Mouse (Mus musculus) CD4-positive, CD25-positive, alpha-beta regulatory T cell, adult 9 weeks (primary cell): ENCODE measurements around the gene Vipas39. TPM values are rescaled to one million over a fixed set of nuclear protein-coding genes. Genes with fewer than 3 reads are reported as not detected.

Source experiments
- polyA plus RNA-seq: library from polyadenylated mRNA; unstranded; fragments of 100-300 nt; shearing (Covaris generic); gene quantifications from one replicate; pipeline ENCODE4 v1.2.1, GENCODE M21; 2017

Vipas39 gene
- 43.2 TPM for polyA plus RNA-seq

DNA sequence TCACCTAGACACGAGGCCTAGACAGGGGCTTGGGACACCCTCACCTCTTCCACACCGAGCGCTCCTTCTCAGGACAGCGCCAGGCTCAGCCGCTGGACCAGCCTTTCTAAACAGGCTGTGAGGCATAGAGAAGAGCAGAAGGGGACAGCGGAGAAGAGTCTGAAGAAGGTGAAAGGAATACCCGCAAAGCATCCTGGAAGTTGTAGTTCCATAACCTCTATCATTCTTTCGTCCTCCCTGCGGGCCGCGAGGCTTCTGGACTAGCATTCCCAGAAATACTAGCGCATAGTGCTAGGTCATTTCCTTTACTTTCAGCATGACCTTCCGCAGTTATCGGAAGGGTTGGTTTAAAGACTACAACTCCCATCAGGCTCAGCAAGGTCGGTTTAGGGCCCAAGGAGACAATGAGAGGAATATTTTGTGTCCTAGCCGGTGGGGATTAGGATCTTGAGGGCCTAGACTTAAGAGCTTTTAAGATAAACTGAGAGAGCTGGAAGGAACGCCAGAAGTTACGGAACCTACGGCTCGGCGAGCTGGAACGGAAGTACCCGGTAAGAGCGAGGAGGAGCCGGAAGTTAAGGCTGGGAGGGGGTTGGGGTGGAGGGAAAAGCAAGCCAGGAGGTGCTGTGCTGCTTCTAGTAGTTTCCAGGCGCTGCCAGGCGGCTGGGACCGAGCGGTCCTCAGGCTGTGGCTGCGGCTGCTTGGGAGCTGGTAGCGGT is at the start of gene Vipas39, which contains the start of gene Ahsa1:
Gene Vipas39, minus strand, starts transcription at position 149 of the 719 bp plus-strand sequence.
Gene Ahsa1, plus strand, starts transcription at position 372 of the 719 bp plus-strand sequence.

DNA sequence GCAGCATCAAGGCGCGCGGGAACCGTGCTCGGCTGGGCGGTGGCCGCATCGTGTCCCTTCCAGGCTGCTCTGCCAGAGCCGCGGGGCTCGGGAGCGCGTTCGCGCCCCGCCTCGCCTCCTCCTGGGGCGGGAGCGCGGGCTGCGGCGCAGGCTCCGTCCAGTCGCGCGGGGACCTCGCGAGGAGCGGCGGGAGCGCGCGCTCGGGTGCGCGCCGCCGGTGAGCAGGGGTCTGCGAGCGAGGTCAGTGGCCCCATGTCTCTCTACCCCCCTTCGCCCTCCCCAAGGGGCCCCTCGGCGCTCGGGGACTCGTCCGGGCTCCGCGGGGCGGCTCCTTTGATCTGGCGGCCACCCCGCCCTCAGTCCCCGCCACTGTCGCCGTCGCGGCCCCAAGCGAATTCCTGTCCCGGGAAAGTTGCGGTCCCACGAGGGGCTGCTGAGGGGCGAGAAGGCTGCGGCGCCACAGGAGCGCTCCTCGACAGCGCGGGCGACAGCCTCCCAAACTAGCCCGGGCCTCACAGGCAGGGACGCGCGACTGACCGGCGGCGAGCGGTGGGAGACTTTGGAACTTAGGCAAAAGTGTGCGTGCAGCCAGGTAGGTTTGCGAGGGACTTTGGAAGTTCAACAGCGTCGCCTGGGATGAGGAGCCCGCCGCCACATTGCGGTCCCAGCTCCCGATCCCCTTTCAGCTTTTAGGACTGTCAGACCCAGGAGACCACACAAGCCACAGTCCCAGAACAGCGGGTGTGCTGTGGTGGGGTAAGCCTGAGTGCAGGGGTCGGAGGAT is 33.8 kb upstream of the Vipas39 start, which contains the start of gene Ism2:
Gene Ism2, minus strand, starts transcription at position 49 of the 784 bp plus-strand sequence.

DNA sequence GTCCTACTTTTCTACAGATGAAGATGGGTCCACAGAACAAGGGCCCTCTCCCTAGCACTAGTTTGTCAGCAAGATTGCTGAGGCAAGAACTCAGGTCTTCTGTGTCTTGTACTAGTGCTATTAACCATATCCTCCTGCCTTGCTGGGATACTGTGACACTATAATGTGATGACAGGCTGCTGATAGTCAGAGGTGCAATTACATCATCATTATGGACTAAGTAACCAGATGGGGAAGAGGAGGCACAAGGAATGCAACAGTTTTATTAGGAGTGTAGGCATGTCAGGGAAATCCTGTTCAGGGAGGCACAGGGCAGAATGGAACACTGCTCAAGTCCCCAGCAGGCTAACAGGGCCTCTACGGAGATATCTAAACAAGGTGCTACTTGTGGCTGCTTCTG is 27.4 kb downstream of the Vipas39 start, which contains the start of gene Noxred1:
Gene Noxred1, minus strand, starts transcription at position 101 of the 400 bp plus-strand sequence.

DNA sequence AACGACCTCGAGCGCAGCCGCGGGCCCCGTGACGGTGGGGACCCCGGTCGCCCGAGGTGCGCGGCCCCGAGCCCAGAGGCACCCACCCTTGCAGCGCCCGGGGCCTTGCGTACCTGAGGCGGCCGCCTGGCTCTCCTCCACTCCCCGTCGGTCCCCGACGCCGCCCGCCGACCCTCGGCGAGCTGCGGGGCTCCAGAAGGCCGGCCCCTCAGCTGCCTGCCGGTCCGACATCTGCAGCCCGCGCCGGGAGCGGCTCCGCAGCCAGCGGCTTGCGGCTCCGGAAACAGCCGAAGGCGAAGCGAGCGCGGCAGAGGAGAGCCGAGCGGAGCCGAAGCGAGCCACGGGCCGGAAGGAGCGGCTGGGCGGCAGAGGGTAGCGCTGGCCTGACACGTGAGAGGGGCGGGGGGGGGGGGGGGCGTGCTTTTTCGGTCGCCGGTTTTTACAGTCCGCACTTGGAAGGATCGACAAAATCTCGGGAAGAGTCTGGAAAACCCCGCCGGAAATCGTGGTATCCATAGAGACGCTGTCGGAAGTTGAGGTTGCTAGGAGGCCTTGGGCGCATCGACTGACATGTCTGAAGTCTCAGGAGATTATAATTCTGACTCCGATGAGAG is 66.0 kb downstream of the Vipas39 start, which contains the start of gene Tmed8:
Gene Tmed8, minus strand, starts transcription at position 482 of the 614 bp plus-strand sequence.

DNA sequence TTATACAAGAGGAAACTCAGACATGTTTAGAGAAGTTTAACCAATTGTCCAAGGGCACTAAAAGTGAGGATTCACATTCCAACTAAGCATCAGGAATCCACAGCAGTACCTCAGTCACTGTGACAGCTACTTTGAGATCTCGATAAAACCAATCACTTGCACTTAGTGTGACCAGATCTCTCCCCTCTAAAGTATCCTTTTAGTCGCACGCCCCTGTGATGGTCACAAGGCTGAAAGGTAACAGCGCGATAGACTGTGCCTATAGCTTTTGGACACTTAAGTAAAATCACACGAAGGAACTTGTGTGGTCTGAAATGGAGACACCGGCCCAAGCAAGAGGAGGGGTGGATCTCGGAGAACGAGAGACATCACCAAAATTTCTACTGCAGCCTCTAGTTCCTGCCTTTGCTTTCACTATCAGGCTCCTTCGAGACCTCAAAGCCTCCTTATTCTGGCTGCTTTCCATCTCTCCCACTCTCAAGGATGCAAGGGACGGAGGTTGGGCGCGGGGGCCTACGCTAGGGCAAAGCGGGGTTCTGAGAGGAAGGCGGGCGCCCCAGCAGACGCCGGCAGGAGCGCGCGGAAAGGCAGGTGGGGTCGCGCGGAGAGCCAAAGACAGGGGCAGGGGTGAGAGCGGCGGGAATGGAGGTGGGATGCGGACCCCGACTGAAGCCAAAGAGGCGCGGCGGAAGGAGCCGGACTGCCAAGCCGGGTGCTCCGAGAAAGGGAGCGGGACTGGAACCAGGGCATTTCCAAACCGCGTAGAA is 66.7 kb downstream of the Vipas39 start, which contains the start of gene Samd15:
Gene Samd15, plus strand, starts transcription at position 518 of the 767 bp plus-strand sequence.

Other genes with a start within 250 kb of the Vipas39 start
- 1.0 TPM for gene Tmem63c, start 244.9 kb downstream of the Vipas39 start, polyA plus RNA-seq
- gene Ngb, start 163.7 kb downstream of the Vipas39 start, polyA plus RNA-seq = 0.17 TPM
- 11.0 TPM for gene Gstz1, start 119.1 kb downstream of the Vipas39 start, polyA plus RNA-seq
- gene Pomt2, start 118.3 kb downstream of the Vipas39 start, polyA plus RNA-seq = 3.0 TPM
- gene Samd15, start 66.5 kb downstream of the Vipas39 start, polyA plus RNA-seq = 2.1 TPM
- gene Tmed8, start 65.8 kb downstream of the Vipas39 start, polyA plus RNA-seq = 4.3 TPM
- 2.1 TPM for gene Noxred1, start 27.5 kb downstream of the Vipas39 start, polyA plus RNA-seq
- gene Ahsa1, start 223 bp upstream of the Vipas39 start, polyA plus RNA-seq = 187 TPM
- not detected for gene Ism2, start 33.4 kb upstream of the Vipas39 start, polyA plus RNA-seq
- gene Sptlc2, start 122.1 kb upstream of the Vipas39 start, polyA plus RNA-seq = 76.1 TPM
- gene Slirp, start 177.6 kb upstream of the Vipas39 start, polyA plus RNA-seq = 98.4 TPM
- gene Alkbh1, start 177.8 kb upstream of the Vipas39 start, polyA plus RNA-seq = 86.8 TPM
- 216 TPM for gene Snw1, start 206.0 kb upstream of the Vipas39 start, polyA plus RNA-seq
- not detected for gene Gm5788, start 228.5 kb upstream of the Vipas39 start, polyA plus RNA-seq
- not detected for gene Gm8300, start 248.1 kb upstream of the Vipas39 start, polyA plus RNA-seq